Mouse (Mus musculus) yolk sac, embryonic 10.5 days (tissue): ENCODE results near the gene Nim1k.

Experiments
- DNase-seq: peaks from one replicate; pipeline ENCODE4 v3.0.0-alpha.2; 2017; ENCODE audit warnings: low spot score

The Nim1k gene

DNA sequence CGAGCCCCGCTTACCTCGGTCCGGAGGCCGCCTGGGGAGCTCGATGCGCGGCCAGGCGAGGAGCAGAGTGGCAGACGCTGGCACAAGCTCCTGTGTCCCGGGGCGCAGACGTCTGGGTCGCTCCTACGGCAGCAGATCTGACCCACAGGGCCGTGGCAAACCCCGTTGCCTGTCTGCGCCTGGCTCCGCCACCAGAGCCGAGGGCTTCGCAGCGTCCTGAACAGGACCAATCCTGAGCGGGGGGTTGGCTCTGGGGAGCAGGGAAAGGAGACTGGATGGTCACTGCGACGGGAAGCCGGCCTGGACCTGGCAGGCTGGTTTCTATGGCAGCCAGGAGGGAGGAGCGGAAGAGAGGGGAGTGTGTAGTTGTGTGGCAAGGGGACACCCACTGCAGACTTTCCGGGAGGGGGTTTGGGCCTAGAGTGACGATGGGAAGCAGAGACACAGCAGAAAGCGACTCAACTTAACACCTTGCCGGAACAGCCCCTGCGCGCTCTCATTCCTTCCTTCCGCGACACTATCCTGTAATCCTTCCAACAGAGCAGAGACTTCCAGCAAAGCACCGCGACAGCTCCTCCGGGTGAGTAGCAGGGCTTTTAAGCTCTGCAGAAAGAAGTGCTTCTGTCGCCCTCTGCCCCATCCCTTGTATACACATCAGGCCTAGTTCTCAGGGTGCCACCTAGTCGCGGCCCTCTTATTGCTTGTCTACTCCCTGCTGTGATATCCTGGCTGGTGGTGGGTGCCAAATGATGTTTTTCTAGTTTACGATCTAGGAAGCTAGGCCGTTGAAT lies at the start of gene Nim1k:
TSS of gene Nim1k (minus strand) at position 202 of the 791 bp plus-strand sequence.
- DNase-seq = peak; percentile 79

DNA sequence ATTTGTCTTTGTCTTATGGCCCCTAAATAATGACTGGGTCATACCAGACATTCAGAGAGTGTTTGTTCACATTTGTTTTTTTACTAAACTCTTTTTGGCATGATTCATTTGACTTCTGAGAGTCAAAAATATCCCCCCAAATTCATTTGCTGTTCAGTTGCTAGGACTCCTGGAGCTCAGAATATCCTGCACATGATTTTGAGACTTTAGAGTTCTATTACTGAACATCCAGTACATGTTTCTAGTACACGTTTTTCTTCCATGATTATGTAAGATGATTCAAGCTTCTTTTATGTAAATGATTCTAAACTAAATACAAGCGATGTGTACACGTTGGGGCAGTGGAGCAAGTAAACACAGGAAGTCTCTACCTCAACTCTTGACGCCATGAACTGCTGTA lies 42.0 kb upstream of the Nim1k start:
- DNase-seq = no peak

DNA sequence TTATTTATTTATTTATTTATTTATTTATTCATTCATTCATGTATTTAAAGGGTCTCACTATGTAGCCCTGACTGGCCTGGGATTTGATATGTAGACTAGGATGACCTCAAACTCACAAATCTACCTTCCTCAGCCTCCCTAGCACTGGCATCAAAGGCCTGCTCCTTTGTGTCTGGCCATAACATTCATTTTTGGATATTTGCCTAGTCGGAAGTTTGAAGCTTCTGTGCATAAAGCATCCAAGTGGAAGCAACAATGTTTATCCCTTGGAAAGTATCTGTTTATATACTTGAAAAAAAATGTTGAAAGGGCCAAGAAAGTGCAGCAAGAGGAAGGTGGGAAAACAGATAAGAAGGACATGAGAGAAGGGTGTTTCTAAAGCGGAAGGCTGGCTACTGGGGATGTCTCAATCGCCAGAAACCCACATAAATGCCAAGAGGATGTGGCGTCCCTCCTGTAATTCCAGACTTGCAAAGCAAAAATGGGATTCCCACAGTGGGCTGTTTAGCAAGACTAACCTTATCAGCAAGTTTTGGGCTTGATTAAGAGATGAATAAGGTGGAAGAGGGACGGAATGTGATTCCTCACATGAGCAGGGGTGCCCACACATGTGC lies 37.2 kb upstream of the Nim1k start:
- DNase-seq = no peak

DNA sequence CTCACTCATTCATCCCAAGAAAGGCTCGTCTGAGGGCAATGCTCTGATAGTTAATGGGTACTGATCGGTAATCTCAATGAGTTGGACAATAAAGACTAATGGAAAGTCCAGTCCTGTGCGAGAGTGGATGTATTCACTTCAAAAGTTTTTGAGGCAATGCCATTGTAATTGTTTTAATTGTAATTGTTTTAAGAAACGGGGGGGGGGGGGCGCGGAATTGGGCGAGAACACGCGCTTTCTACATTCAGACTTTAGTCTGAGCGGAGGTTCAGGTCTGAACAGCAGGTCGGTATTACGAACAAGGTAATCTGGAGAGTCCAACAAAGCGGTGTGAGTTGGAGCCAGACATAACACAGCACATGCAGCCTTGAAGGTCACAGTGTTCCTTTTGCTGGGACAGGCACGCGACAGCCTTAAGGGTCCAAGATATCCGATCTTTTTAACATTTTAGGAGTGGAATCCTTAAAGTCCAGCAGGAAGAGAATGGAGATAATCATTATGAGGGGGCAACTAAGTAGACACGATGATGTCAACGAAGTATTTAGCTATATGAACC lies 36.0 kb upstream of the Nim1k start:
- no peak for DNase-seq

DNA sequence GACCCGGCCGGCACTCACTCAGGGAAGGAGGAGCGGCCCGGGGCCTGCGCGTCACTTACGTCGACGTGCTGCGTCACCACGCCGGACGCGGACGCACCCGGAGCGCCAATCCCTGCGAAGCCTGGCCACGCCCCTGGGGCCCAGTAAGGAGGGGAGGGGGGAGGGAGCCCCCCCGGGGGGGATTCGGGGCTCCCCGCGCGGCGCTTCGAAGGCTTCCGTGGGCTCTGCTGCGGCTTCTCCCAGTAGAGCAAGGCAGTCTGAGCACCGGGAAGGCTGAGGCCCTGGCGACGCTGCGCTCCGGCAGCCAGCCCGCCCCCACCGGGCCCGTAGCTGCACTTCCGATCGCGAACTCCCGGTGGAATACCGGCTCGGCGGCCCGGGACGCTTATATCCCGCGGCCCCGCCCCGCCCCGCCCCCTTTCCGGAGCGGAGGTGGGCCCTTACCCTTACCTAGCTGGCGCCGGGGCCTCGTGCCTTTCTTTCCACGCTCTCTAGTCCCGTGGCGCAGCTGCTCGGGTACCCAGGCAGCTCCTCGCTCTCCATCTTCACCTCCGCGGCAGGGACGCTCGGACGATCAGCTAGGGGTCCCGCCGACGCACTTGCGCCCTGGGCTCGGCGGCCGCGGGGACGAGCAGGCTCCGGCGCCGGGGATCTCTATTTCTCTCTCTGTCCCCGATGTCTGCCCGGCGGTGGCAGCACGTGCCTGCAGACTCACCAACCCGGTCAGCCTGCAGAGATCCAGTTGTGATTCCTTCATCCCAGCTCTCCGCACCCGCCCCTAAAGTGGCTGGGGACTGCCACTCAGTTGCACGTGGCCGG lies 35.3 kb upstream of the Nim1k start, which contains the start of gene Zfp131:
TSS of gene Zfp131 (minus strand) at position 129 of the 819 bp plus-strand sequence.
- peak; percentile 96 for DNase-seq

DNA sequence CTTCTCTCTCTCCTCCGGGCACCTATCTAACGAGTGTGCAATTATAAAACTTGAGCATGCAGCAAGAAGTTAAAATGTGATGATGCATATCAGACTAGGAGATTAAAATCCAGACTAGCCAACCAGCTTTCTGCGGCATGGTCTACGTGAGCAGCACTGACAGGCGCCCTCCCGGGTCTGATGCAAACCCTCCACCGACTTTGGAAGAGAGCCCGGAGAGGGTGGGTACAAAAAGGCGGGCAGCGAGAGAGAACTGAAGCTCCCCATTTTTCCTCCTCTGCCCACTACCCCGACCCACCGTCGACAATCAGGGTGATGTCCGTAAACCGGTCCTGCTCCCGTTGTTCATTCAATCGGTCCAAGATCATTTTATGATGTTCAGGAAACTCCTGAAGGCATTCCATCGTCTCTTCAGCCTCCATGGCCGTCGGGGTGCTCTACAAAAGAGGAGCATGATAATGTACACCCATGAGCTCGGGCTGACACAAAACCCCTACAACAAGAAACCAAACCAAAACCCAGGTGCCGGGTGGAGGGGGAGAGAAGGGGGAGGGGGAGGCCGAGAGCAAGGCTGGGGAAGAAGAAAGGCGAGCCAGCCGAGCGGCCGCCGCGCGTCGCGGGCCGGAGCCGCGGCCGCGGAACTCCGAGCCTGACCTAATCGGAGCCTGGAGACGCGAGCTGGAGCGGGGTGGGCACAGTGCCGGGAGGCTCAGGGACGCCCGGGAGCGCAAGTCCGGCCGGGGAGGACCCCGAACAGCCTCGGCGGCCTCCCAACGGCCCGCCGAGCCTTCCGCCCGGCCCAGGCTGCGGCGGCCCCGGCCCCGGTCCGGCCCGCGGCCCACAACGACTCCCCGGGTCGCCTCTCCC lies 34.4 kb upstream of the Nim1k start:
- DNase-seq = peak; percentile 39

DNA sequence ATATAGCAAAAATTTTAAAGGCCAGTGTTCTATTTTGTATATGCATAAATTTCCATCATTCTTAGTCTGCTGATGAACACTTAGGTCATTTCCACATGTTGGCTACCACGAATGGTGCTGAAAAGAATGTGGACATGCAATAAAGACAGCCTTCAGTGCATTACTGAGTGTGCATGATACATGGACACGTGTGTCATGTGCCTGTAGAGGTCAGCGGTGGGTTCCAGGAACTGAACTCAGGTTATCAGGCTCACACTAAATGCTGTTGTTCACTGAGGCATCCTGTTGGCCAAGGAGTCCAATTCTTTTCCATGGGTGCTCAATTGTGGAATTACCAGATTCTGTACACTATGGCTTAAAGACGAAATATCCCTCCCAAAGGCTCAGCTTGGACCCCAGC lies 27.9 kb upstream of the Nim1k start:
- no peak for DNase-seq

DNA sequence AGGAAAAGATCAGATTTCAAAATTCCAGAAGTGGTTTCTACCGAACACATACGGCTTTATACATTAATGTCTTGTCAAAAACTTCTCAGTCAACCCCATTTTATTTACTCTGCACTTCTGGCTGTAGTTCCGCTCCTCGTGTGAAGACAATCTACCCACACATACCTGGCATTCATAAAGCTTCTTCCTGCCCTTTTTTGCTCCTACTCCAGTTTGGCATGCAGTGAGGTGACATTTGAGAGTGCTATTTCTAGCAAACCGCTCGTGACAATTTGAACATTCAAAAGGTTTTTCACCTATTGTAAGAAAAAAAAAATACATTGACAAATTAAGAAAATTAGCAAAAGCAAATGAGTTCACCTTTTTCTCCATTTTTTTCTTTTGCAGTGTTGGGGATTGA lies 12.9 kb upstream of the Nim1k start:
- DNase-seq = no peak

DNA sequence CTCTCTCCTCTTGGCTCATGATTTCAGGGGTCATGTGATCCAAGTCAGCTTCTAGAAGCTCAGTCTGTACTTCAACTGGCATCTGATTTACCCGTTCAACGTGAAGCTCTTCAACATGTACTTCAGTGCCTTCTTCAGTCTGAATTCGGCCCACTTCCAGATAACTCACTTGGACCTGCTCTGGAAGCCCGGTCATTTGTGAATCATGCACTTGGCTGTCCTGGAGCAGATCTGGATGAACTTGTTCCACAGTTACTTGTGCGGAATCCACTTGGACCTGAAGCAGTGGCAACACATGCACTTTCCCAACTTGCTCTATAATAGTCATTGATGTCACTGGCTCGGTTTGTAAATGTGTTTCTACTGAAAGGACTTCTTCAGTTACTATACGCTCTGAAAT lies 10.8 kb upstream of the Nim1k start:
- no peak for DNase-seq

DNA sequence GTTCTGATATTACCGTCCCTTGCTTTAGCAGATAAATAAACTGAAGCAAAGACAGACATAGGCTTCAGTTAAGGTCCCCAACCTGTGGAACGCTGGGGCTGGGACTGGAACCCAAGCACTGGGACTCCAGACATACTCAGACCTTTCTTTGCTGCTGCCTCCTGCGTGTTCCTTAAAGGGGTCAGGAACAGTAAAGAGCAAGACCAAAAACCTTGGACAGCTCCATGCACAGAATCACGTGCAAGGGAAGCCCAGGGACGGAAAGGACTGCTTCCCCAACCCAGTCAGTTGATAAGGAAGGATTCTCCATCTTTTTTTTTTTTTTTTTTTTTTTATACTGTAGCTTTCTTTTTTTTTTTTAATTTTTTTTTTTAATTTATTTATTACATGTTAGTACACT lies 1.1 kb upstream of the Nim1k start:
- DNase-seq = peak; percentile 32

DNA sequence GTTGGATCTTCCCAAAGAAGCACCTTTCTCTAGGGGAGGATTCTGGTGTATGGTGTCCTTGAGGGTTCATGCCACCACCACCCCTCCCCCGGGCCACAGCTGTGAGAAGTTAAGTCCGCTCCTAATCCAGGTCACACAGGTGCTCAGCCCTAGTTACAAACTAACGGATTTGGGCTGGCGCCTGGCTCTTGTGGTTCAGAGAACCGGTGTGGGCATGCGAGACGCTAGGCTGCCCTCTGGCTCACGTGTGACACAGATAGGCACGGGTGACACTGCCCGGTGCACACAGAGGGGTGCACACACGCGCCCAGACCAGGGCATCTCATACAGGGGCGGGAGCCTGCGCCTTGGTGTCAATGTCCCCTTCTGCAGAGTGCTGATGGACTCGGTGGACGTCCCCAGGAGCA lies 538 bp downstream of the Nim1k start:
- DNase-seq = peak; percentile 6

DNA sequence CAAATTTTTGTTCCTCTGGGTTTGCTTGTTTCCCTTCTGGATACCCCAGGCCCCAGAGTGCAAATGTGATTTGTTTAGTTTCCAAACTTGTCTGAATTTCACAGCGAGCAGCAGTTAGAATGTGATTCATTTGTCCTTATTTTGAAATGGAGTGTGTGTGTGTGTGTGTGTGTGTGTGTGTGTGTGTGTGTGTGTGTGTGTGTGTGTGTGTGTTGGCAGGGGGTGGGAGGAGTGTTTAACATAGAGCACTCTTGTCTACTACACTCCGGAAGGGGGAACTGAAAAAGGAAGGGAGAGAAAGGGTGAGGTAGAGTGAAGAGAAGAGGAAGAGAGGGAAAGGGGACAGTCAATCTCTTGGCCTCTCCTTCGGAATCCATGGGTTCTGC lies 1.1 kb downstream of the Nim1k start:
- no peak for DNase-seq

DNA sequence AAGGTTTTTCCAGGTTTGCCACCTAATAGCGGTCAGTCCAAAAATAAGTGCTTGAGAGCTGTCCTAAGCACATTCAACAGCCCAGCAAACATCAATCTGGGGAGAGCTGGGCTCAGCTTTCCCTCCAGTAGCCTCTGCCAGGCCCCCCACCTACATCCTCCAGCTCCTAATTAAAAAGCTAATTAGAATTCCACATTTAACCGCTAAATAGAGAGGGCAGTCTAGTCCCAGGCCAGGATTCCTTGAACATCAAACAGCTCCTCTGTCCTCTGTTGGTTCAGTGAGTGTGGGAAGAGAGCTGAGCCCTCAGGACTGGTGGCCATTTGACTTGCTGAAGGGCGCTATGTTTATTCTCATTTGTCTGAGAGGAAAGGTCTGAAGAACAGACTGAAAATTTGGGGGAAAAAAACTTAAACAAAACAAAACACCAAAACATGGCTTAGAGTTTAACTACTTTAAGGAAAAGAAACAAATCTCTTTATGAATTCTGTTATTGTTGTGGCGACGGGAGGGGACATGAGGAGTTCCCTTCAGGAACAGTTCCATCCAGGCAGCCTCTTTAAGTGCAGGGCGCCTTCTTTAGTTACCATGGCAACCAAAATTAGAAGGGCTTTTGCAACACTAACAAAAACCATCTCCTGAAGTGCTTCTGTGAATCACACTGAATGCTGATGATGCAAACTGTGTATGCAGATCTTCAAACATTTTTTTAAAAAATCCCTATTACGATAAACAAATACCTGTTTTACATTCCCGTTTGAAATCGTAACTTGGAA lies 1.6 kb downstream of the Nim1k start:
- DNase-seq = no peak

DNA sequence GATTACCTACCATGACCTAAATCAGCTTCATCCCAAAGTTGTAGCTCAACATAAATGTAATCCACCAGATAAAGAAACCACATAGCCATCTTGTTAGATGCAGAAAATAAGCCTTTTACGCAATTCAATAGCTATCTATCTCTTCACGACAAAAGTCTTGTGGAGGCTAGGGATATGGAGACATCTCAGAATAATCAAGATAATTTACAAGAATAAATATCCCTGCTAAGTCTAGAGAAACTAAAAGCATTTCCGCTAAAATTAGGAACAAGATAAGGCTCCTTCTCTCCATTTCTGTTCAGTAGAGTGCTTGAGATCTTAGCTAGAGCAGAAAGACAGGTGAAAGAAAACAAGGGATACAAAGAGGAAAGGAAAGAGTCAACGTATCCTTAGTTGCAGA lies 8.8 kb downstream of the Nim1k start:
- DNase-seq = no peak

DNA sequence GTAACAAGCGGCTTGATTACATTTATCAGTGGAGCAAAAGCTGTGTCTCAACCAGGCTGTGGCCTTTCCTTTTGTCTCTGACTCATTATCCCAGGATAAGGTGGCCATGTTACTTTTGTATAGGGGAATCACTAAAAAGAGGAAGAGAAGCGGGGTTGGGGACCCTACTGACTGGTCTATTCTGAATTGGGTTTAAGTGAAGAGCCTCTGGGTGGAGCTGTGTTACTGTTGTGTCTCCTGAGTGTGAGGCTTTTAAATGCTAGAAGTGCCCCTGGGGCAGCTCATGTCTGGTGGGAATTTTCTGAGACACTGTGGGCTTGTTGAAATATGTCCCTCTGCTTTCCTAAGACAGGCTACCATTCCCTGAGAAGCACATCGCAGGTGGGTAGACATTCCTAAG lies 12.2 kb downstream of the Nim1k start:
- no peak for DNase-seq

DNA sequence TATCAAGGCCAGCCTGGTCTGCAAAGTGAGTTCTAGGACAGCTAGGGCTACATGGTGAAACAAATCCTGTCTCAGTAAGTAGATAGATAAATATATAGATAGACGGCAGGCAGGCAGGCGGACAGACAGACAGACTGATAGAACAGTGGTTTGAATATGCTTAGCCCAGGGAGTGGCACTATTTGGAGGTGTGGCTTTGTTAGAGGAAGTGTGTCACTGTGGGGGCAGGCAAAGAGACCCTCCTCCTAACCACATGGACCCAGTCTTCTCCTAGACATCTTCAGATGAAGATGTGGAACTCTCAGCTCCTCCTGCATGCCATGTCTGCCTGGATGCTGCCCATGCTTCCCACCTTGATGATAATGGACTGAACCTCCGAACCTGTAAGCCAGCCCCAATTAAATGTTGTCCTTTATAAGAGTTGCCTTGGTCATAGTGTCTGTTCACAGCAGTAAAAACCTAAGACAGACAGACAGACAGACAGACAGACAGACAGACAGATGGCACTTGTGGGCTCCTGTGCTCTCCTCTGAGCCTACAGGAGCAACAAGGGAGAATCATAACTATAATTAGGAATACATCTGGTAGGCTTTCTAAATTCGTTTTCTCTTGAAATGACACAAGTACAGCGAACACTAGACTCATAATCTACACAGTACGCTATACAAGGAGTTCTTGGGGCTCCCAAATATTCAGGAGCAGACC lies 12.8 kb downstream of the Nim1k start:
- no peak for DNase-seq

DNA sequence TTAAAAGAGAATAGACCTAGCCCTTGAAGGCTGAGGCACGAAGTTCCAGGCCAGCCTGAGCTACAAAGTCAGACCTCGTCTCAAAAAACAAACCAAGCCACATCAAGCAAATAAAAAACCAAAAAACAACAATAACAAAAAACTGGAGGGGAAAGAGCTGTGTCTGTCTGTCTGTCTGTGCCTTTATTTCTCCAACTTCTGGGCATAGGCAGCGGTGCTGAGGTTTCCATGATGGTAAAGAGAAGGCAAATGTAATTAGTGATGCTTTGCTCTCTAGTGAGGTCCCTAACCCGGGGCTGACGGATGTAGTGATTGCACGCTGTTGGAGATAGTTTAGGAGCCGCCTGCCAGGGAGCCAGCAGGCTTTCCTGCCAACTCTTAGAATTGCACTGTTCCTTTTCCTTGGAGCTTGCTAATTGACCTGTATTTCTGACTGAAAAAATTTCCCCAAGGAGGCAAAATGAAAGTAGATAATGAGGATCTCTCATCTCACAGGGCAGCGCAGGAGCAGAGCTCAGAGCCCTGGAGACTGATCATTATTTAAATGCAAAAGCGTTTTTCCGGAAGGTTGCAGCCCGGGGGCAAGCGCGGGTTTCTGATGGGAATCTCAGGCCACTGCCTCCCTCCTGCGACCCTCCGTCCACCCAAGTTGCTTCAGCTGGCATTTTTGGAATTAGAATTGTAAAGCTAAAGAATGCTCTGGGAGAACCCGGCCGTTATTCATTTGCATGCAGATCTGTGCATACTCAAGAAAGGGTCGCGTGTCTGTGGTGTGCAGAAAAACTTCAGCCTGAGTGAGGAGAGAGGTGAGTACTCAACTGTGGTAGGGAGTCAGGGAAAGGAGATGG lies 14.1 kb downstream of the Nim1k start:
- no peak for DNase-seq

DNA sequence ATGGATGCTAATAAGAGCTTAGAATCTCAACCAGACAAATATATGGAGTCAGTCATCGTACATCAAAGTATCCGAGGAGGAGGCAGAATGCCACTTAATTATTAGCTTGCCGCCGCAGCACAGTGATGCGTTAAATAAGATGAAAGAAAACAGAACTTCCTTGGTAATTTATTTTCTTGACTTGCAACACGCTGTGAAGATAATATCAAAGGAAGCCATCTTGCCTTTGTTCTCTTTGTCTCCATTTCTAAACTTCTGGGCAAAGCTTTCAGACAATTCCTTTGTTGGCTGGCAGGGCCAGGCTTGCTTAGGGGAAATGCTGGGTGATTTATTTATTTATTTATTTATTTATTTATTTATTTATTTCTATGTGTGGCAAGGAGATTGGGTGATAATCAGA lies 24.2 kb downstream of the Nim1k start:
- no peak for DNase-seq

DNA sequence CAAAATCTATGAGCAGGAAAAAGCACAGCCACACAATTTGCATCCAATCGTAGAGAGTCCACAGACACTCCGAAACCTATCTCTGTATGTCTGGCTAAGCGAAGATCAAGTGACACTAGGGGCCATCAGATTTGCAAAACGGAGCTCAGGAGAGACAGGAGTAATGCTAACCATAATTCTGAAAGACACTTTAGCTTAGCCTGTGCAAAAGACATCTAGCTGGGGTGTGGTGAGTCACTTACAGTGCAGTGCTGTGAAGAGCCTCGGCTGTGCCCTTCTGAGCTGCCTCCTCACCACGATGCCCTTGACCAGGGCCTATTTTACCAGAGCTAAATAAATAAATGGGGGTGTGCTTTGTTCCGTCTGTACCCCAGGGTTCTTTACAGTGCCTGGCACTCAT lies 26.3 kb downstream of the Nim1k start:
- DNase-seq = no peak
